Mouse (Mus musculus) fat pad, adult 2 months (tissue): ENCODE data around the gene Il21r.

Source experiments
- DNase-seq: peaks from one replicate; pipeline ENCODE4 v3.0.0-alpha.2; 2011; ENCODE audit warnings: low read depth, low spot score; ENCODE audit errors: extremely low read depth

Gene Il21r

DNA sequence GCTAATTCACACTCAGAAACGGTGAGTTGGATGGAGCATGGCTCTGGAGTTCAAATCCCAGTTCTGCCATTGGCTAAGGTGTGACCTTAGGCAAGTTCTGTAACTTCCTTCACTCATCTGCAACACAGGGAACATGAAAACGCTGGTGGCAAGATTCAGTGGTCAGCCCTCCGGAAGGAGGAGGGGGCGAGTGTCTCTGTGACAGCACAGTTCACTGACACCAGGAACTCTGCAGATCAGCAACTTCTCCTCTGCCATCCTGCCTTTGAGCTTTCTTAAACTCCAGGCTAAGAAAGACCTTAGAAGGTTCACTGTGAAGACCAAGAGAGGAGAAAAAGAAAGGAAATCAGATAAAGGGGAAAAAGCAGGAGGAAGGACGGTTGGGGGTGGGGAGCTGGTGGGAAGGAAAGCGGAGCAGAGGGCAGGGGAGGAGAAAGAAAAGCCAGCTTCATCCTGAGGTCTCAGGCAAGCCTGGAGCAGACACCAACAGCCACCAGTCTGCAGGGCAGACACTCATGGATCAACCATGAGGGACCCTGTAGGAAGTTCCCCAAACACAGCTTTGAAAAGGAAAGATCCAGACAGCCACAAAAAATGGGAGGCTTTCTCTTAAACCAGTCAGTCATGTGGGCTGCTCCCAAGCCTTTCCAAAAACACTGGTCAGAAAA is 2.5 kb upstream of the Il21r start:
- no peak for DNase-seq

GRCm38 (mm10) chr7:125601280-125601670 is 2.0 kb upstream of the Il21r start:
- DNase-seq = no peak

GRCm38 (mm10) chr7:125601821-125602448 is 1.3 kb upstream of the Il21r start:
- no peak for DNase-seq

DNA sequence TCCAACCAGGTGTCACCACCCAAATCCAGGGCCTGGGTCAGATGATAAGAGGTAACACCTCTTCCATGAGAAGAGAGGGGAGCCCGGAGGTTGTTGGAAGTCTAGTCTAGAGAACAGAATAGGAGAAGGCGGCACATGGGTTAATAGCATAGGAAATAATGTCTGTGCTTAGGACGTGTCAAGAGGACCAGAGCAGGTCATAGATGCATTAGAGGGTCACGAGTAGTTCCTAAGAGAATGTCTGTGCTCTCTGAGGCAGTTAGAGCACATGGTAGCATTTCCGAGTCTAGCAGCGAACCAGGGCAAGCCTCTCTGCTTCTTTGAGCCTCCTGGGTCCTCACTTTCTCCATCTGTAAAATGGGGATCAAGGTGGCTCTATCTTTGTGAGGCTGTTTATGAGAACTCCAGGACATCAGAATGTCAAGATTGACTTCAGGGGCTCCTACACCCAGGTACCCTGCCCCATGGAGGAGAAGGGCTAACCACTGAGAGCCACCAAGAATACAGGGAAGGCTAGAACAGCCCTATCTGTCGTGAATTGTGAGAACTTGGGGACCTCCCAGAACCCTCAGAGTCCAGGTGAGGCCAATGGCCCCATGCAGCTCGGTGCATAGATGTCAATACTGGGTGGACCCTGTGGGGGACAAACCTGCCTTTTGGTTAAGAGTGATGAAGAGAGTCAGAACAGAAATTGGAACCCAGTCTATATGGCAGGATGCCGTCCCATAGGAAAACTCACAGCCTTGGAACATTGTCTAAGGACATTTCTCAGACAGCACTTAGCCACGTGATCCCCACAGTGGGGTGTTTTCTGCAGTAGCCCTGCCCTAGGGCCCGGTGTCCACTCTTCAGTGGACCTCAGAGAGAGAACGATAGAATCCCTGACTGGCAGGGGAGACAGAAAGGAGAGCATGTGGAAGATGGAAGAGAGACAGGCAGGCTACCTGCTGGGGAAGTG is 1.4 kb downstream of the Il21r start:
- DNase-seq = no peak

DNA sequence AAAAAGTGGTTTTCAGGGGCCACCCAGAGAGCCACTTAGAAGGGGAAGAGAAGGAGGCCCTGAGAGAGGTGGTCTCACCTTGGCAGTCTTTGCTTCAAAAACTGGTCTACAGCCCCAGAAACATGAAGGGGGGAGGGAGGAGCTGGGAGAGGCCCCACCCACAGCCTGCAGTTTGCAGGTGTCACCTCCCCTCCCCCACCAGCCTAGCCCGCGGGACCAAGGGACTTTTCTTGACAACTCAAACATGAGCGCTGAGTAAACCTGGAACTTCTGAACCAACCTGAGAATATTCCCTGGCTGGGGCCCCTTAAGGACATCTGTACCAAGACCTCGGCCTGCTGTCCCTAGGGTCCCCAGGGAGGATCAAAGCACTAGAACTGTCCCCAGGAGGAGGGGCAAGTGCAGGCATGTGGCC is 2.5 kb downstream of the Il21r start:
- DNase-seq = no peak

GRCm38 (mm10) chr7:125606265-125607164 is 3.3 kb downstream of the Il21r start:
- no peak for DNase-seq

GRCm38 (mm10) chr7:125607384-125608182 is 4.4 kb downstream of the Il21r start:
- no peak for DNase-seq

DNA sequence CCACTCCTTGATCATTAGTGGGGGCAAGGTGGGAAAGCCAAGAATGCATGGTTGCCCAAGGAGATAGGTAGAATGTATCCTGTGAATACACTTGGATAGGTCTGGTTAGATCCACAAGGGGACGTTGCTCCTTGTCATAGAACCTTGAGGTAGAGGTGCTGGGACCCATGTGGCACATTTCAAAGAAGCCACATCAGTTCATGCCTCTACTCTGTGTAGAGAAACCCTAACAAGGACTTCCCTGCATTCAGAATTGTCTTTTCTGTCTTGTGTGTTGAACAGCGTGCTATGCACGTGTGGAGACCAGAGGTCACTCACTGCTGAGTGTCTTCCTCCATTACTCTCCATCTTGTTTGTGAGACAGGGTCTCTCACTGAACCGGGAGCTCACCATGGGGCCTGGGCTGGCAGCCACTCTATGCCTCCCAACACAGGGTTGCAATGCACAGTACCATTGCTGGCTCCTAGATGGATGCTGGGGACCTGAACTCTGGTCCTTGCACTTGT is 5.0 kb downstream of the Il21r start:
- DNase-seq = no peak

GRCm38 (mm10) chr7:125613579-125613978 is 10.3 kb downstream of the Il21r start:
- DNase-seq = no peak

DNA sequence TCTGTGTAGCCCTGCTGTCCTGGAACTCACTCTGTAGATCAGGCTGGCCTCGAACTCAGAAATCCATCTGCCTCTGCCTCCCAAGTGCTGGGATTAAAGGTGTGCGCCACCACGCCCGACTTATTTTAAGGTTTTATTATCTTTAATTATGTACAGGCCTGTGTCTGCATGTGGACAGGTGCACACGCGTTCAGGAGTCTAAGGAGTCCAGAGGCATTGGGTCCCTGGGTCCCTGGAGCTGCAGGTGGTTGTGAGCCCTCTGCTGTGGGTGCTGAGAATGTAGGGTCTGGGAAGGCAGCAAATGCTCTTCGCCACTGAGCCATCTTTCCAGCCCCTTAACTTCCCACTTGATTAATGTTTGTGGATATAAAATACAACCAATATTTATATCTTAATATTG is 12.2 kb downstream of the Il21r start:
- no peak for DNase-seq

- no peak for DNase-seq
Observed at GRCm38 (mm10) chr7:125618016-125618415, 14.8 kb downstream of the Il21r start.

DNA sequence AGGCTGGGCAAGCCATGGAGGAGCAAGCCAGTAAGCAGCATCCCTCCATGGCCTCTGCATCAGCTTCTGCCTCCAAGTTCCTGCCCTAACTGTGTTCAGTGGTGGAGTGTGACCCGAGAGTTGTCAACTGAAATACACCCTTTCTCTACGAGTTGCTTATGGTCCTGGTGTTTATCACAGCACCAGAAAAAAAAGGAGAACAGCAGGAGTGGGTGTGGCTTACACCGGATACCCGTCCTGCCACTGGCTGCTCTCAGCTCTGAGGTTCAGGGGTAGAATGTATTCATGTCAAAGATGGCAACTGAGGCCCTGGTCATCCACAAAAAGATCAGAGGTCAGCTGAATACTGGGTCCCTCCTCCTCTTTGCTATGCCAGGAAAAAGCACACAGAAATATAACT is 16.8 kb downstream of the Il21r start:
- no peak for DNase-seq

GRCm38 (mm10) chr7:125622741-125623685 is 19.8 kb downstream of the Il21r start:
- DNase-seq = no peak

DNA sequence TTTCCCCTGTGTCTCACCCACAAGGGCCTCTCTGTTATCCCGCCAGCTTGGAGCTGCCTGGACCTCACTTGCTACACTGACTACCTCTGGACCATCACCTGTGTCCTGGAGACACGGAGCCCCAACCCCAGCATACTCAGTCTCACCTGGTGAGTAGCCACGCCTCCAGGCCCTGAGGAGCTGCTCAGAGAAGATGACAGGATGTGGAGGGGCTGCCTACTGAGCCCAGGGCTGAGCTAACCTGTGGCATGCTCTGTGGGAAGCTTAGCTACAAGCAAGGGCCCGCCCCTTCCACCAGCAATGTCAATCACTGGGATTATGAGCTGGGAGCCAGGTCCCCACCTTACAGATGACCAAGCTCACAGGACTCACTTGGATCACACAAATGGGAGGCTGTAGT is 22.0 kb downstream of the Il21r start:
- no peak for DNase-seq

- DNase-seq = no peak
Observed at GRCm38 (mm10) chr7:125625829-125626228, 22.6 kb downstream of the Il21r start.

GRCm38 (mm10) chr7:125630317-125630716 is 27.1 kb downstream of the Il21r start:
- no peak for DNase-seq

DNA sequence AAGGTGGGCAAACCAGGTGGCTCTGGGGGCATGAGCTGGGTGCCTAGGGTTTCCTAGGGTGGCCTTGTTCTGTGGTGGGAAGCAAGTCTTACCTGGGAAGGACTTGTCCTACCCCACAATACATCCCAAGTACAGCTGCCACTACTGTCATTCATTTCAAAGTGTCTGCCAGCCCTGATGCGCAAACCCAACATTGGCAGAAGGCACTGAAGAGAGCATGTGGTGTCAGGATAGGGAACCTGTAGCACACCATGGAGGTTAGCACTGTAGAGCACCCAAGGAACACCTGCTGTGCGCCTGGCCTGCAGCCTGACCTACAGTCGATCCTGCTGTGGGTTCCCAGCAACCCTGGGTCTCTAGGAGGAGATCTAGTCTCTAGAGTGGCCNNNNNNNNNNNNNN is 27.8 kb downstream of the Il21r start:
- DNase-seq = no peak
